Mouse (Mus musculus) myocyte (in vitro differentiated cells): ENCODE measurements around the gene Nrde2.

Experiments used
- CEBPB ChIP-seq: IDR thresholded peaks from 2 replicates; pipeline ENCODE4 v1.6.1; 2011; ENCODE audit warnings: mild to moderate bottlenecking, moderate library complexity; ENCODE audit not compliant: poor library complexity, insufficient read depth, severe bottlenecking
- MAX ChIP-seq: IDR thresholded peaks from one replicate; pipeline ENCODE4 v1.6.1; 2011; ENCODE audit warnings: low read depth, mild to moderate bottlenecking, control low read depth
- MYOD1 ChIP-seq, 3 experiments: IDR thresholded peaks; one replicate each; pipeline ENCODE4 v1.6.1; 2011; ENCODE audit warnings: control low read depth in 2 of 3, low read depth in 2 of 3, mild to moderate bottlenecking in 2 of 3, moderate library complexity in 1 of 3; ENCODE audit not compliant: insufficient read length in 2 of 3, control insufficient read depth in 1 of 3
- MYOG ChIP-seq, 3 experiments: IDR thresholded peaks; one replicate each; pipeline ENCODE4 v1.6.1; 2011; ENCODE audit warnings: control low read depth in 2 of 3, low read depth in 2 of 3, mild to moderate bottlenecking in 2 of 3; ENCODE audit not compliant: insufficient read length in 2 of 3, control insufficient read depth in 1 of 3, insufficient read depth in 1 of 3
- POLR2A ChIP-seq: IDR thresholded peaks from one replicate; pipeline ENCODE4 v1.6.1; 2011; ENCODE audit warnings: low read depth, mild to moderate bottlenecking, control low read depth, moderate library complexity; ENCODE audit not compliant: insufficient read length
- TCF12 ChIP-seq: IDR thresholded peaks from one replicate; pipeline ENCODE4 v1.6.1; 2011; ENCODE audit warnings: mild to moderate bottlenecking, control low read depth; ENCODE audit not compliant: poor library complexity, insufficient read depth, severe bottlenecking
- TCF3 ChIP-seq: IDR thresholded peaks from one replicate; pipeline ENCODE4 v1.6.1; 2011; ENCODE audit warnings: low read depth, control low read depth; ENCODE audit not compliant: insufficient read length
- USF1 ChIP-seq: IDR thresholded peaks from one replicate; pipeline ENCODE4 v1.6.1; 2011; ENCODE audit warnings: low read depth, mild to moderate bottlenecking, control low read depth, moderate library complexity

- TF ChIP-seq POLR2A: no peak
- TF ChIP-seq TCF3: no peak
- no peak for TF ChIP-seq USF1
- no peak for TF ChIP-seq MAX
- no peak for TF ChIP-seq CEBPB
- no peak for TF ChIP-seq TCF12
- TF ChIP-seq MYOD1 (IDR thresholded peaks at IDR 0.05; ENCODE audit: control insufficient read depth in 1 of 3, insufficient read length in 2 of 3, low read depth in 2 of 3): no peak
- no peak for TF ChIP-seq MYOG (IDR thresholded peaks at IDR 0.05; ENCODE audit: control insufficient read depth in 1 of 3, insufficient read depth in 1 of 3, insufficient read length in 2 of 3, low read depth in 2 of 3)
These were observed 43.5 kb downstream of the Nrde2 start for GRCm38 (mm10) chr12:100115982-100116381.
